Mouse (Mus musculus) T-helper 1 cell (primary cell): ENCODE measurements at regions not wholly inside any gene's neighbourhood (a gene's known extent, or its start where the extent isn't known, plus 50 kb on each side); places are given as distances from the start of the nearest gene placed in this dataset.

Experiments used
- in situ Hi-C: fragments of 300-600 bp; cut with MboI, MseI; formaldehyde crosslinking; loops from one replicate; pipeline ENCODE4 v1.15.1; 2025; ENCODE audit warnings: high pct_unique_total_duplicates

DNA sequence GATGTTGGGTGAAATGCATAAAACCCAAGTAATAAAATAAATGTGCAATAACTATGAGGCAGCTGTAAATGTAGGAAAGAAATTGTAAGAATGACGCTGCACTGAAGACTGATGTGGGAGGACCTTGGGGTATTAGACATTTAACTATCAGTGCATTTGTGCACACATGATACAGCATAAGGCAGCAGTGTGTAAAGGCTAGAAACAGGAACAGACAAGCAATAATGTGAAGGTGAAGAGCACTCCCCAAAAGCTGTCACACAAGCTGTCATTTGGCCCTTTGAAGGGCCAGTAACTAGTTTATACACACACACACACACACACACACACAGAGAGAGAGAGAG is 339.6 kb upstream of the Ddi1 start:
- in situ Hi-C loops, result no loop called here

DNA sequence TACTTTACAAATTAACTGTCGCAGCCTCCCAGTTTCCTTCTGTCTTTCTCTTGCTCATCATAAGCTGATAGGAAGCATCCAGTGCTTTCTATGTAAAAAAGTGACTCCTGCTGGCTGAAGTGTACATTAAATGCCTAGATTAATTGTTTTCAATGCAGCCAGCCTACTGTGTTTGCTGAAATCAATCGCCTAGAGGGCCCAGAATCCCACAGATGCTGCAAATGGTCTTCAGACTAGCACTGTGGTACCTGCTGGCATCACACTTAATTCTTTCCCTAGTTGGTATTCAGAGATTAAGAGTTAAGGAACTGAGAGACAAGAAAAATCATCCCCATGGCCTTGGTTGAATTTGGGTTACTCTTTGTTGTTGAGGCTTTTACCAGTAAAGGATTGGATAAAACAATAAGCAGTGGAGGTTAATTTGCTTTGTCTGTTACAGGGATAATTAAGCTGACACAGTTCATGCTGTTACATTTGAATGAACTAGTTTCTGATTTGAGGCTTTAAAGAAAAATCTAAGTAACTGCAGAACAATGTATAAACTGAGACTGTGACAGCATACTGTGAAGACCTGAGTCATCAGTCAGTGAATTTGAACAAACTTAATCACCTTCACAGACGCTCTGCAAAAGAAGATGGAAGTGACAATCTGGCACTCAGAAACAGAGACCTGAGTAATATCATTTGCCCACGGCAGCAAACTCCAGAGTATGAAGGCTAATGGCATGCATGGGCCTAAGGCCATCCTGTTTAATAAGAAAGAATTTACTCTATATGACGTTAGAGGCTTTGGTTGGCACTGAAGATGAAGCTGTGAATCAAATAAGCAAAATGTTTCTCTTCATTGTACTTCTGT is 339.0 kb upstream of the Ddi1 start:
- in situ Hi-C loops, result no loop called here
